Mouse (Mus musculus): ENCODE measurements around the gene Myo5c. TPM values are rescaled to one million over a fixed set of nuclear protein-coding genes. Genes with fewer than 3 reads are reported as not detected.
"Not testable (repeated sequence)": the region's sequence is repeated elsewhere in the genome, so short reads cannot be mapped to it uniquely, and the experiment has no call there.

The Myo5c gene
- total RNA-seq, 2 experiments from 2014 or later, result 5.7 to 11.4 TPM

DNA sequence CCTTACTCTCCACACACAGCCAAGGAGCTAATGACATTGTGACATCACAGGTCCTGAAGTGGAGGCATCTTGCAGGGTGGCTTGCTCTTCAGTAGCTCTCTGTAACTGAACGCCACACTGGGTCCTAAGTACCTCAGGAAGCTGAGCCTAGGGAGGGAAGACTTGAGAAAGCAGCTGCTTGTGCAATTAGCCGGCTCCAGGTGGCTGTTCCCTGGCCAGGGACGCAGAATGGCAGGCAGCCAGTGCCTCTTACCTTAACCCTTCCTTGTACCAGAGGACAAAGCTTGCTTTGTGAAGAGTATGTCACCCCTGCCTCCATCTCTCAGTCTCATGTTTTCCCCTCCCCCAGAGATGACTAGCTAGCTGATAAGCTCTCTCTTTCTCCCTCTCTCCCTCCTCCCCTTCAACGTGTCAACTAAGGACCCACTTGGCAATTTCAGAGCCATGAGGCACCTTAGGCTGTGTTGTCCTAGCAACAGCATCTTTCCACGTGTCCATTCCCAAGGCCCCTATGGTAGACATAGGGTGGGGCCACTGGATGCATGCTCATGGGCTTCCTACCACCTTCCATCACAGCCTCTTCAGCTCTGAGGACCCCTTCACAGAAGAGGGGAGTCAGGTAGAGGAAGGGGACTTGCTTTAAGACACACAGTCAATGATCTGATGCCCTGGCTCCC is 12.0 kb downstream of the Myo5c start:
- DNase-seq (ENCODE audit: low spot score in 2 of 2), result no peak

- no peak for DNase-seq (ENCODE audit: low spot score in 2 of 2)
These were observed 12.7 kb downstream of the Myo5c start for GRCm38 (mm10) chr9:75244527-75244926.

DNA sequence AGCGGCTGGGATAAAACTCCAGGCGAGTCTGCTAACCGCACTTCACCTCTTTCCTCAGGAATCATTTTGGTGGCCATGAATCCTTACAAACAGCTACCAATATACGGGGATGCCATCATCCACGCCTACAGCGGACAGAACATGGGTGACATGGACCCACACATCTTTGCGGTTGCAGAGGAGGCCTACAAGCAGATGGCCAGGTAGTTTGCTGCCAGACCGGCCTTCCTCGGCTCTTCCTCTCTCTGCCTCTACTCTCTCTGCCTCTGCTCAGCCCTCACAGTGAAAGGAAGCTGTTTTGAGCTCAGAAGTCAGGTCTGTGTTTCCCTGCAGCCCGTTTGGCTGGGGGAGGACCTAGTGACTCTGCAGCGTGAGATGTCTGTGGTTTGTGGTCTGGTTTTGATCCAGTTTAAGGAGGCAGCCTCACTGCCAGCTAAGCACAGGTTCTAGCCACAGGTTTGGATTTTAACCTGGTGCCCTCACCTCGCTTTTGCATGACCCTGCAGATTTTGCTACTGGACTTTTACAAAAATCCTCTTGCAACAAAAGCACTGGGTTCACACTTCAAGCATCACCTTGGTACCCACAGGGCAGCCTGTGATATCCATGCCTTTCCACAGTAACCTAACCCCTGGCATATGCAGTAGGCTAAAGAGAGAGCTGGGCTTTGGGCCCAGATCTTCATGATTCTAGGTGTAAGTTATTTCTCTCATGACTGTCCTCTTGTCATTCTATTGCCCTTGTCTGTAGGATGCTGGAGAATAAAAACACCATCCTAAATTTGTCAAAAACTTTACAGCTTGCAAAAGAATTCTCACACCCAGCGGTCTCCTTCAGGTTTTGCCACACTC is 14.5 kb downstream of the Myo5c start:
- DNase-seq (ENCODE audit: low spot score in 2 of 2), result no peak

DNA sequence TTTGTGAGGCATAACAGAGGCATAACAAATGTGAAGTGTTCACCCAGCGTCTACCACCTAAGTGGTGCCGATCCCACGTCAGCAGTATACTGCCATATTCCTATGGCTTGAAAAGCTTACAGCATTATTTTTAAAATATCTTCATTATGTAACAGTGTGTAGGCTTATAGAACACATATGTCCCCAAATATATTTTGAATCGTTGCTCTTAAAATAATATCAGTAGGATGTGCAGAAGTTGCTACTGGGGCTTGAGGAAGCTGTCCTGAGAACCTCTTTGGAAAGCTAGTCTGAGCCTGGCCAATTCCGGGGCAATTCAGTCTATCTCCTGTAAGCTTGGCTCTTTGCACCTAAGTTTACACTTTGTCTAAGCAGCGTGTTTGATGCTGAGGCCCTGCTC is 16.1 kb downstream of the Myo5c start:
- no peak for DNase-seq (ENCODE audit: low spot score in 2 of 2)

DNA sequence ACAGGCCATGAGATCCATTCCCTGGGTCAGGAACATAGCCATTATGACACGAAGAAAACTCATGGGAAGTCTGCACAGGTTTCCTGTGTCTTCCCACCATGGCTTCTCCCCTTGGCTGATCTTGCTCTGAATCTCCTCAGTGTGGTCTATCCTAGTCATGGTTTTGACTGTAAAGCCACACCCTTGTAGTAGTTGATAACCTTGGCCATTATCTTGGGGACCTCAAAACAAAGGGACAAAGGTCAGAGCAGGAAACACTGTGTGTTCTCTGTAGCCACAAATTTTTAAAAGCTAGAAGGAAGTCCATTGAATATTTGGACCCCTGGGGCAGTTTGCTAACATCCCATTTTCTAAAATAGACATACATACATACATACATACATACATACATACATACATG is 16.5 kb downstream of the Myo5c start:
- DNase-seq (ENCODE audit: low spot score in 2 of 2), result no peak

GRCm38 (mm10) chr9:75248874-75249273 is 17.1 kb downstream of the Myo5c start:
- DNase-seq (ENCODE audit: low spot score in 2 of 2), result no peak

DNA sequence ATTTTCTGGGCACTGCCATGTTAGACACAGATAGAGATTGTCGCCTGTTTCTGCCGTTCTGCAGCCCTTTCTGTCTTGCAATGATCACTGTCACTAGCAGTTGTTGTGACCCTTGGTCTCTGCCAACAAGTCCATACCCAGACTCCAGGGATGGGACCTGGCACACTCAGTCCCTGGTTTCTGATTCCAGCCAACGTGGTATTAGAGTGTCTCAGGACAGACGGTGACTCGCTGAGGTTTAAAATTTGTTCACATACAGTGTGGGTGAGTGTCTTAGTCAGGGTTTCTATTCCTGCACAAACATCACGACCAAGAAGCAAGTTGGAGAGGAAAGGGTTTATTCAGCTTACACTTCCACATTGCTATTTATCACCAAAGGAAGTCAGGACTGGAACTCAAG is 21.3 kb downstream of the Myo5c start:
- DNase-seq (ENCODE audit: low spot score in 2 of 2), result not testable (repeated sequence)

GRCm38 (mm10) chr9:75253766-75254165 is 21.9 kb downstream of the Myo5c start:
- no peak for DNase-seq (ENCODE audit: low spot score in 2 of 2)

- no peak for DNase-seq (ENCODE audit: low spot score in 2 of 2)
These were observed 22.6 kb downstream of the Myo5c start for GRCm38 (mm10) chr9:75254196-75254955.

DNA sequence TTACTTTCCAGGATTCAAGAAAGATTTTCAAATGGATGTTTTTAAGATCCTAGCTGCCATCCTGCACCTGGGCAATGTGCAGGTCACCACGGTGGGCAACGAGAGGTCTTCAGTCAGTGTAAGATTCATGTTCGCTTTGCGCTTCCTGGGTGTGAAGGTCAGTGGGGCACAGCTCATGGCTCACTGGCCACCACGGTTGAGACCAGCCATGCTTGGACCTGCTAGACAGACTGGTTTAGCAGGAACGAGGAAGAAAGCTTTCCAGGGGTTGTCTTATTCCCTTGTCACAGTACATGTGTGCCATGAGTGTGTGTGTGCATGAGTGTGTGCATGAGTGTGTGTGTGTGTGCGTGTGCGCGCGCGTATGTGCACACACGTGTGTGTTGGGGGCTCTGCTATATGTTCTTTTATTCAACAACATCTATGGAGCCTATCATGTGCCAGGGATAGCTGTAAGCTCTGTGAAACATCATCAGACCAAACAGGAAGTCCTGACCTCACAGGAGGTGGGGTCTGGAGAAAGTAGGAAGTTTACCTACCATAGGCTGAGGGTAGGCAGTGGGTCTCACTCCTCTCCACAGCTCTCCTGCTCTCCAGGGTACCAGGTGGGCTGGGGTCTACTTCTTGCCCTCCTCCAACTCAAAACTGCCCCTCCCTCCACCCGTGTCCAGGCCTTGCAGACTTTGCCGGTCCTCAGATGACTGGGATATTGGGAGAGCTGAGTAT is 24.2 kb downstream of the Myo5c start:
- DNase-seq (ENCODE audit: low spot score in 2 of 2), result no peak

DNA sequence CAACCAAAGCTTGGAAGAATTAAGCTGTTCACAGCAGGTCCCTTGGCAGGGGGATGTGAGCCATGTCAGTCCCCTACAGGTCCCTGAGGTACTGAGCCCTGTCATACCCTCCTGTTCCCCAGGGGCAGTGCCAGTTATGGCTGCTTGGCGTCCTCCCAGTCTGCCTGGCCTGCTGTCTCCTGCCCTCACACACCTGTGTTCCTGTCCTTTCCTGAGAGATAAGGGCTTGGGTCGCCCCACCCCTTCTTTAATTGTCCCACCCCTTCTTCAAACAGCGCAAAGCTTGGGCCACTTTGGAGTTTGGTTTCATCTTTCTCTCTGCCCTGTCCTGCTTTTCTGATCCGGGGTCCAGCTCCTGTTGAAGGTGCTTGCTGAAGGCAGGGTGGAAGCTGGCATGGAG is 27.0 kb downstream of the Myo5c start:
- no peak for DNase-seq (ENCODE audit: low spot score in 2 of 2)

DNA sequence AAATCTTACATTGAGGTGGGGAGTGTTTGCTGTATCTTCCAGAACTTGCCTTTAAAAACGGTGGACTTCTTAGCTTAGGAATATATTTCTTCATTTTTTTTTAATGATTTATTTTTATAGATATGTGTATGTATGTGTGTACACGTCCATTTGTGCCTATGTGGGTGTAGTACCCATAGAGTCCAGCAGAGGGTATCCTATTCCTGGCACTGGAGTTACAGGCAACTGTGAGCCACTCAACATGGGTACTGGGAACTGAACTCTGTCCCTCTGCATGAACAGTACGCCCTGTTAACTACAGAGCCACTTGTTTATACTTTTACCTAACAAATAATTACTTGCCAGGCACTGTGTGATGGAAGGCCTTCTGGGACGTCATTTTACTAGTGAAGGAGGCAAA is 27.8 kb downstream of the Myo5c start:
- no peak for DNase-seq (ENCODE audit: low spot score in 2 of 2)

- DNase-seq (ENCODE audit: low spot score in 2 of 2), result no peak
These were observed 29.6 kb downstream of the Myo5c start for GRCm38 (mm10) chr9:75261332-75261872.

GRCm38 (mm10) chr9:75262235-75262826 is 30.5 kb downstream of the Myo5c start:
- DNase-seq (ENCODE audit: low spot score in 2 of 2), result no peak

GRCm38 (mm10) chr9:75264008-75264718 is 32.3 kb downstream of the Myo5c start:
- DNase-seq (ENCODE audit: low spot score in 2 of 2), result no peak

DNA sequence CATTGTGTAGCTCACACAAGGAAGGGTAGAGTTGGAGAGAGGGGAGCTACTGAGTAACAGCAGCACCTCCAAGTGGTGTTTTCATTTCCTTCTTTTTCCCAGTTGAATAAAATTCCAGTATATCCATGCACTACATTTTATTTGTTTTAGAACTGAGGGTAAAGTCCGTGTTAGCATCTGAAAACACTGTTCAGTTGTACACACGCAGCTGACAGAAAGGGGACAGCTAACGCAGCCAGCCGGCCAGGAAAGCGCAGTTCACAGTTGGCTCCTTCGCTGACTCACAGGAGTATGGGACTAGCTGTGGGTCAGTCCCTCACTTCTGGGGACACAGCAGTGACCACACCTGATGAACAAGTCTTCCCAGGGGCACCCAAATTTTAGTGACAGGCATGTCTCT is 35.3 kb downstream of the Myo5c start:
- DNase-seq (ENCODE audit: low spot score in 2 of 2), result no peak

GRCm38 (mm10) chr9:75270382-75270781 is 38.6 kb downstream of the Myo5c start:
- no peak for DNase-seq (ENCODE audit: low spot score in 2 of 2)

GRCm38 (mm10) chr9:75271539-75271938 is 39.7 kb downstream of the Myo5c start:
- DNase-seq (ENCODE audit: low spot score in 2 of 2), result no peak

DNA sequence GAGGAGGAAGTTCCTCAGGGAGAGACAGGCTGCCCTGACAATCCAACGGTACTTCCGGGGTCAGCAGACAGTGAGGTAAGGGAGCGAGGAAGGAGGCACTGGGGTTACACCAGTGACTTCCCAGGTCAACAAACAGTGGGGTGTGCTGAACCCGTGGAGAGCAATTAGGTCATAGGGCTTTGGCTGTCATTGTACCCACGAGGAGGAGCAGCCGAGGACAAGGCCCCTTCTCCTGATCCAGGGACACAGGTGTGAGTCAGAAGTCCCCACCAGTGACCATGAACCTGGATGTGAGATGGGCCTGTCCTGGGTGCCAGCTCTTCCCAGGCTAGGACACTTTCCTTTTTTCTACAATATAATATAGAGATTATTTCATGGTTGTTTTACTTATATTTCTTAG is 41.8 kb downstream of the Myo5c start:
- no peak for DNase-seq (ENCODE audit: low spot score in 2 of 2)

DNA sequence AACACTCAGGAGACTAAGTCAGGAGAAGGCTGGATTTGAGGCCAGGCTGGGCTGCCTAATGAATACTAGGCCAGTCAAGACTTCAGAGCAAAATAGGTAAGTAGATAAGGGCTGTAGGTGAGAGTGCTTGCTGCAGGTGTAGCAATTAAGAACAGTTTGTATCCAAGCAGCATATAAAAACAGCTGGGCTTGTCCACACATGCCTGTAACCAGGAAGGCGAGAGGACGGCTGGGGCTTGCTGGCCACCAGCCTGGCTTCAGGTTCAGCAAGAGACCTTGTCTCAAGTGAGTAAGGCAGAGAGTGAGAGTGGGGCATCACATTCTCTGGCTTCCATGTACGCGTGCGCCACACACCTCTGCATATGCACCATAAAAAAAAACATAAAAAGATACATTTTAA is 42.7 kb downstream of the Myo5c start:
- DNase-seq (ENCODE audit: low spot score in 2 of 2), result no peak
